Mouse (Mus musculus): Measurements from ENCODE around the gene Gm9887.

The Gm9887 gene

DNA sequence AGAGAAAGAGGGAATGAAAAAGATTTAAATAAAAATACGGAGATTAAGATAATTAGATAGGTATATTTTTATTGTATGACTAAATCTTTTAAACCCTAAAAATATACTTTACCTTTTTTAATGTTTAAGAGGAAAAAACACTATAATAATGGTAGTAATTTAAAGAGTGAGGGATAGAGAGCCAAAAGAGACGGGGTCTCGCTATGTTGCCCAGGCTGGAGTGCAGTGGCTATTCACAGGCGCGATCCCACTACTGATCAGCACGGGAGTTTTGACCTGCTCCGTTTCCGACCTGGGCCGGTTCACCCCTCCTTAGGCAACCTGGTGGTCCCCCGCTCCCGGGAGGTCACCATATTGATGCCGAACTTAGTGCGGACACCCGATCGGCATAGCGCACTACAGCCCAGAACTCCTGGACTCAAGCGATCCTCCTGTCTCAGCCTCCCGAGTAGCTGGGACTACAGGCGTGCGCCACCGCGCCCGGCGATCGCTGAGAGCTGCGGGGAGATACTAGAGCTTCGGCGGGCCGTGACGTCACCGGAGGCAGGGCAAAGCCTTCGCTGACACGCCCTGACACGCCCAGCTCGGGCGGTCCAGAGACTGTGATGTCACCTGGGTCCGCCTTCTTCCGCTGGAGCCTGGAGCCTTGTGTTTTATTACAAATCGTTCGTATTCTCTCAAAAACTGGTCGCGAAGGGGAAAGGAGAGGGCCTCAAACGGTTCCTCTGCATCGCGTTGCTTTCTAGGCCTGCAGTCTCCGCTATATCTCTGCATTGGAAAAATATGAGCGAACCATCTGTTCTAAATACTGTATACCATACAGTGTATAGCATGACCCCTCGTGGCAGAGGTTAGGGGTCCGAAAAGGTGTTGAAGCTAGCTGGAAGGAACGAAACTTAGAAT is 11.0 kb downstream of the Gm9887 start:
- peak; percentile 100 for DNase-seq (ENCODE audit: low read depth)

GRCm38 (mm10) chr12:69360655-69360996 is 11.6 kb downstream of the Gm9887 start:
- peak; percentile 96 for DNase-seq (ENCODE audit: low read depth)

DNA sequence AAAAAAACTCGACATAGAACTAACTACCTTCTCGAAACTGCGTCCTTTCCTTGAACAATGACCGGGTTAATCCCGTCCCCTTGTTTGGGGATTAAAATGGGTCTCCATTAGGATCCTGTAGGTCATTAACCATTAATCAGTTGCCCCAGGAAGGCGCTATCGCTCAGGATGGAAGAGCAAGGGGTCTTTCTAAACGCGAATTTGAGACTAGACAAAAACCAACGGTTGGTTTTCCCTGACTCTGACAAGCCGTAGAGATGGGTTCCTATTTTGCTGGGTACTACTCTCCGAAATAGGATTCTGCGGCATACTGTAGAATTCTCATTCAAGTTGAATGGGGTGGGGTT is 15.0 kb downstream of the Gm9887 start:
- no peak for DNase-seq (ENCODE audit: low read depth)

DNA sequence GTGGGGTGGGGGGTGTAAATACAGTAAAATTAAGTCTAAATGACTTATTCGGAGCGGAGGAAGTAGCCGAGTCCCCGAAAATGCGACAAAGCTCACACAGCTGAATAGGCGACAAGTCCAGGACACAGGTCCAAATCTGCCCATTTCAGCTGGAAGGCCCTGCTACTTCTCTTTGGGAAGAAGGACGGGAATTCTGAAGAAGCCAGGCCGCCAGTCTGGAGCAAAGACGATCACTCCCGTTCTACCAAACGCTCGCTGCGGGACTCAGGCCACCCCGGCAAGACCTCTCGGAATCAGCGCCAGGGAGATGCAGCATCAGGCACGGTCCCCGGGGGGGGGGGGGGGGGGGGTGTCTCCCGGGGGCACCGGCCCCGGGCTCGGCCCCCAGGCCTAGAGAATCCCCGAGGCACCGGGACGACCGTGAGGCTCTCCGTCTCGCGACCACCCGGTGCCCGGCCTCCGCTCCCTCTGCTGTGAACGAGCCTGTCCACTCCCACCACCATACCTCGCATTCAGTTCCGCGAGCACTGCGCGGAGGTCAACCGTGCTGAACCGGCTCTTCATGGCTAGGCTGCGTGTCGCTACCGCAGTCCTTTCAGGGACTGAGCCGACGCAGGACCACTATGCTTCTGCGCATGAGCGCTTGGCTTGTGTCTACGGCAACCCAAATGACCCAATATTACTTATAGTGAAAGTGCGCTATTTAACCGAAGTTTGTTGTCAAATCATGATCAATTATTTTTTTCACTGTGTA is 15.5 kb downstream of the Gm9887 start, which contains the start of gene Nemf:
Gene Nemf, minus strand, starts transcription at position 620 of the 754 bp plus-strand sequence.
- DNase-seq (ENCODE audit: low read depth) = peak; percentile 90

DNA sequence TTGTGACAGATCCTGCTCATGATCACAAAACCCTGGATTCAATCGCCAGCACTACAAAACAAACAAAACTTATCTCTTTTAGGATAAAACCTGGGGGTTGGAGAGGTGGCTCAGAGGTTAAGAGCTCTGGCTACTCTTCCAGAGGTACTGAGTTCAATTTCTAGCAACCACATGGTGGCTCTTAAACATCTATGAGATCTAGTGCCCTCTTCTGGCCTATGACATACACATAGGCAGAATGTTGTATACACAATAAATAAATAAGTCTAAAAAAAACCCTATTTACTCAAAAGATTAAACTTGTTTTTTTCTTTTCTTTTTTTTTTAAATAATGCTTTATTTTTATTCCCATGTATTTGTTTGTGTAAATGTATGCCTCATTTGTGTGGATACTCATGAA is 20.6 kb downstream of the Gm9887 start:
- DNase-seq (ENCODE audit: low read depth) = peak; percentile 59

- DNase-seq (ENCODE audit: low read depth) = no peak
Observed at GRCm38 (mm10) chr12:69349928-69350327, 22.3 kb downstream of the Gm9887 start.

DNA sequence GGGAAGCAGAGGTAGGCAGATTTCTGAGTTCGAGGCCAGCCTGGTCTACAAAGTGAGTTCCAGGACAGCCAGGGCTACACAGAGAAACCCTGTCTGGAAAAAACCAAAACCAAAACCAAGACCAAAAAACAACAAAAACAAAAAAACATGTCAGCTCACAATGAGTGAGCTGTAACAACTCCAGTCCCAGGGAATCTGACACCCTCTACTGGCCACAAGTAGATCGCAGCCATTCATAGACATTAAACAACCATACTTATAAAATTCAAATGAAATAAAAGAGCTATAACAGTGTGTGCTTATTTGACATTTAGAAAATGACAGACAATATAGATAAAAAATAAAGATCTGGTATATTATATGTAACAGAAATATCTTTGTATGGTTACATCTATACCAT is 38.7 kb downstream of the Gm9887 start:
- DNase-seq (ENCODE audit: low read depth) = peak; percentile 78

- no peak for DNase-seq (ENCODE audit: low read depth)
Observed at GRCm38 (mm10) chr12:69332147-69332546, 40.1 kb downstream of the Gm9887 start.

DNA sequence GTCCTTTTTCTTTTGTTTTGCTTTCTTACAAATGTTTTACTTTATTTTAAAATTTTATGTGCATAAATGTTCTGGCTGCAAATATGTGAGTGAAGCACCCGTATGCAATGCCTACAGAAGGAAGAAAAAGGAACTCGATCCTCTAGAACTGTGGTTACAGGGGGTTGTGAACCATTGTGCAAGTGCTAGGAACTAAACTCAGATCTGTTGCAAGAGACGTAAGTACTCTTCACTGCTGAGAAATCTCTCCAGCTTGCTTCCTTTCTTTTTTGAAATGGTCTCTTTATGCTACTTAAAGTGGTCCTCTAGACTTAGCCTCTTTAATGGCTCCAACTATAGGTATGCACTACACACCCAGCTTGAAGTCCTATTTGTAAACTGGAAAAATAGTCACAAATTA is 41.1 kb downstream of the Gm9887 start:
- no peak for DNase-seq (ENCODE audit: low read depth)
